Mouse (Mus musculus): ENCODE results near the gene Acsf3. TPM values are rescaled to one million over a fixed set of nuclear protein-coding genes. Genes with fewer than 3 reads are reported as not detected.
A peak's percentile ranks its signal among the peaks of the same experiment; 100 is the strongest.

The Acsf3 gene
- polyA plus RNA-seq, 1 experiment from 2014 or later, result 18.7 TPM

DNA sequence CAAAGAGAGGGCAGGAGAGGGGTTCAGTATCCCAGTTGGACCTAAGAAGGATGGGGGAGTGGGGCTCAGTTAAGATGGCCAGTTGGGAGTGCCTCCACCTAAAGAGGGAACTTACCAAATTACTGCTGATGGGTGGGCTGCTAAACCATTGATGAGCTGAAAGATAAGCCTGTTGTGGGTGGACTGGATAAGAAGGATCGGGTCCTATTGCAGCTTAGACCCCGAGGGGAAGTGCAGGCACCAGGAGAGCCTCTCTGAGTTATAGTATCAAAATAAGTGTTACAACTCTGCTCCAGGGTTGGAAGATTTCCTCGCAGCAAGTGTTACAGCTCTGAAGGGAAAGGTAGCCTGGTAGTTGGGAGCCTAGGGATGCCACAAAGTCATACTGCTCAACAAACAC lies 68.9 kb downstream of the Acsf3 start:
- Histone ChIP-seq H3K4me3 (no peak overlapping the region), H3K9ac (no peak overlapping the region), H3K27me3 (no peaks in the 10 kb centered on the region), H3K27ac (no peak overlapping the region), H3K36me3 (no peaks in the 10 kb centered on the region), H3K4me2 (replicated peaks) (no peak overlapping the region), H3K9me3 (no peaks in the 10 kb centered on the region; the same call in 1 of the 2 replicates), H3K4me1 (peaks cover 8% of the 10 kb centered on the region)
- no peak for ATAC-seq (ENCODE audit: insufficient number of reproducible peaks, insufficient read depth, low FRiP score, low TSS enrichment)
- 66% methylated on average over 3 of the region's 3 CpGs for WGBS

DNA sequence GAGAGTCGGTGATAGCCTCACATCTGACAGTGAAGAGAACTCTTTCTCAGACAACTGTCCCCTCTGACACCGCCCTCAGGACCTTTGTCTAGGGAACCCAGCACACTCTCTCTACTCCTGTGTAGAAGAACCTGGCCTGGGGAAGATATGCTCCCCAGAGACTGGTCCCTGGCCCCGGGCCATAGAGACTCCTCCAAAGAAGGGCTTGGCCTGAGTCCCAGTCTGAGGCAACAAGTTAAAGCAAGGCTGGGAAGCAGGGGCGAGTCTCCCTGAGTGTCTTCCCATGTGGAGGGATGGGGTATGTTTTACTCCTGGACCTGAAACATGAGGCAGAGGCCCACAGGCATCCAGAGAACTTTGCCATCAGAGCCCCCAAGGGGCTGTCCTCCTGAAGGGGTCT lies 70.4 kb downstream of the Acsf3 start:
- peaks cover 10% of the 10 kb centered on the region for H3K4me1 ChIP-seq
- H3K4me3 ChIP-seq, result no peak overlapping the region
- 0 out of 2 replicates have a peak, but pooled peaks cover 3% of the 10 kb centered on the region for H3K27me3 ChIP-seq
- no peak overlapping the region for H3K9ac ChIP-seq
- 80% methylated on average over 4 of the region's 4 CpGs for WGBS
- H3K27ac ChIP-seq, result no peak overlapping the region
- no peak overlapping the region for H3K4me2 ChIP-seq (replicated peaks)
- H3K9me3 ChIP-seq, result no peaks in the 10 kb centered on the region; the same call in 1 of the 2 replicates
- ATAC-seq (ENCODE audit: insufficient number of reproducible peaks, insufficient read depth, low FRiP score, low TSS enrichment), result no peak
- no peaks in the 10 kb centered on the region for H3K36me3 ChIP-seq

DNA sequence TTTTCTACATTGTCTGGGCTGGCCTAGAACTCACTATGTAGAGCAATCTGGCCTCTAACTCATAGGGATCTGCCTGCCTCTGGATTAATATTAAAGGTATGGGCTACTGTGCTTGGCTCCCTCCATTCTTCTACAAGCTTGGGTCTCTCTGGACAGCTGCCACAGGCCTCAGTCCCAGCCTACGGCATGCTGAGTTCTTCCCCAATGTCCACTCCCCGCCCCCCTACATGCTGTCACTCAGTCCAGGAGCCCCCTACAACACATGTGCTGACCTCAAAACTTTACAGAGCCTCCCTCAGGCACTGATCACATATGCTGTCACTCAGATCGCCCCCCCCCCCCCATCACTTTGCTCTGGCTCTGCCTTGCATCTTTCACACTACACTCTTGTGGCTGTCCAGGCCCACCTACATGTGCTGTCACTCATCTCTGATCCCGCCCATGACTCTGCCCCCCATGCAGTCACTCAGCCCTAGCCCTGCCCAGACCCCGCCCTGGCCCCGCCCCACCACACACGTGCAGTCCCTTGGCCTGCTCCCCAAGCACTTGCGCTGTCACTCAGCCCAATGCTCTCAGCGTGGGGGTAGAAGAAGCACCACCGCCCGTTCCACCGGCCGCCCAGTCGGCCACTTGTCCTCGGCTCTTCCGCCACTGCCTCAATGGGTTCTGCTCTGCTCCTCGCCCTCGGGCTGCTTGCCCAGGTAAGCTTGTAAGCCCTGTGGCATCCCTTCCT lies 72.7 kb downstream of the Acsf3 start, which contains the start of gene Cdh15:
Cdh15 (plus strand) TSS at position 138 of the 733 bp plus-strand sequence.
- WGBS, result 11% methylated on average over 18 of the region's 18 CpGs
- H3K9ac ChIP-seq, result peak within 1 kb of the TSS; percentile 11; the same call in 1 of the 2 replicates

DNA sequence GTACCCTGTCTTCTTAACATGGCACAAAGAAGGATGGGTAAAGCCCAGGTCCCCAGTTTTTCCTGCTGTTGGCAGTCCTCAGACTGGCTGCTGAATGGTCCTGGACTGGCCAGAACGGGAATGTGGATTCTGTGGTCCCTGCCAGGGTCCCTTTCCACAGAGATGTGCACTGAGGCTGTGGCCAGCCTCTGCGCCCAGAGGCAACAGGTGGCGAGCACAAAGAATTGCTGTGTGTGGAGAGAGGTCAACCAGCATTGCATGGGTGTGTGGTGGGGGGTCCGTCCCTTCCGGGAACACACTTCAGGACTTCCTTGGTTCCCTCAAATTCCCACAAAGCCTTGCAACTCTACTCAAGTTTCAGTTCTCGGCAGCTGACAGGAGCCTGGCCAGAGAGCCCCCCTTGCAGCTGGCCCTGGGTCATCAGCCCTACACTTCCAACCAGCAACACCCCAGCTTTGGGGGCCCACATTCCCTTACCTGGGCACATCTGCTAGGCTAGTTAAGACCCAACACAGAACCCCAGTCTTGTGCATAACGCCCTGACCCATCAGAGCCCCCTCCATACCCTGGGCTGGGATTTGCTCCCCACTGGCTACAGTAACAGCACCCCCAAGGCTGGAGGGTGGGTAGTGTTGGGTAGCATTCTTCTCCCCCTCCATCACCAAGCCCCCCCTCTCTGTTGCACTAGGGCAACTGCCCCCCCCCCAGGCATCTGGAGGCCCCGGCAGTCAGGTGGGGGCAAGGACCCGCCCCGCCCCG lies 74.0 kb downstream of the Acsf3 start:
- Histone ChIP-seq H3K36me3 (no peaks in the 10 kb centered on the region), H3K4me2 (replicated peaks) (peak overlapping the region; percentile 1; the same call in 1 of the 2 replicates), H3K4me3 (peak overlapping the region; percentile 26; the same call in 1 of the 2 replicates), H3K9ac (0 out of 2 replicates have a peak overlapping the region, but pooled peaks have one; percentile 24), H3K4me1 (peaks cover 24% of the 10 kb centered on the region), H3K9me3 (no peaks in the 10 kb centered on the region; the same call in 1 of the 2 replicates), H3K27me3 (0 out of 2 replicates have a peak, but pooled peaks cover 3% of the 10 kb centered on the region), H3K27ac (peak overlapping the region; percentile 24; the same call in 1 of the 2 replicates)
- ATAC-seq (ENCODE audit: insufficient number of reproducible peaks, insufficient read depth, low FRiP score, low TSS enrichment), result no peak
- 51% methylated on average over 11 of the region's 11 CpGs for WGBS

More for the DNA sequence above, 72.7 kb downstream of the Acsf3 start, which contains the start of gene Cdh15:
- Histone ChIP-seq H3K9me3 (no peaks in the 10 kb centered on the region; the same call in 1 of the 2 replicates), H3K27ac (peak within 1 kb of the TSS; percentile 12; the same call in 1 of the 2 replicates), H3K4me1 (peaks cover 13% of the 10 kb centered on the region), H3K4me2 (replicated peaks) (peak within 1 kb of the TSS; percentile 39), H3K36me3 (no peaks in the 10 kb centered on the region), H3K4me3 (peak within 1 kb of the TSS; percentile 26), H3K27me3 (0 out of 2 replicates have a peak, but pooled peaks cover 3% of the 10 kb centered on the region)
- peak; percentile 65 for ATAC-seq (ENCODE audit: insufficient number of reproducible peaks, insufficient read depth, low FRiP score, low TSS enrichment)

DNA sequence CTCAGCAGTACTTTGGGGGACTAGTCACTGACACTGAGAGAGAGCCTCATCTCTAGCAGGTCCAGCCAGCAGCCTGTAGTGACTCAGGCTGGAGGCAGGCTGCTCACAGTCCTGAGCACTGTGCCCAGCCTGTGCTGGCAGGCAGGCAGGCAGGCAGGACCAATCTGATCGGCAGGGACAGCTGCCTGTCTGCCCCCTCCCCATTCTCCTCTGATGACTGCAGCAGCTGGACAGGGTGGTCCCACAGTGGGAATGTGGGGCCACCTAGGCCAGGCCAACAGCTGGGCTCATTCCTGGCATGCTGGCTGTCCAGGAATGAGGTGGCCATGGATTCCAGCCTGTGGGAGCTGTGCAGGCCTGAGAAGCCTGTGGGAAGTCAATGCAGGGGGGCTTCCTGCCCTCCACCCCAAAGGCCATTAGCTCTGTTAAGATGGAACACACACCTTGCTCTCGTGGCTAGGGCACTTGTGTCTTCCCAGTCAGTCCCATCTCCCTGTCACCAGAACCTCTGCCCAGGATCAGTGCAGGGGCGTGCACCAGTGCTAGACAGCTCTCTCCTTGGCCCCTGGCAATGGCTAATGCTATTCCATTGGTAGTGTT lies 75.5 kb downstream of the Acsf3 start:
- Histone ChIP-seq H3K4me2 (replicated peaks) (0 out of 2 replicates have a peak overlapping the region, but pooled peaks have one; percentile 1), H3K27me3 (0 out of 2 replicates have a peak, but pooled peaks cover 3% of the 10 kb centered on the region), H3K4me1 (peaks cover 24% of the 10 kb centered on the region), H3K4me3 (no peak overlapping the region), H3K36me3 (no peaks in the 10 kb centered on the region), H3K27ac (no peak overlapping the region), H3K9ac (no peak overlapping the region), H3K9me3 (no peaks in the 10 kb centered on the region; the same call in 1 of the 2 replicates)
- WGBS, result 64% methylated on average over 3 of the region's 3 CpGs
- no peak for ATAC-seq (ENCODE audit: insufficient number of reproducible peaks, insufficient read depth, low FRiP score, low TSS enrichment)

GRCm38 (mm10) chr8:122851692-122852545 lies 76.6 kb downstream of the Acsf3 start:
- no peak for ATAC-seq (ENCODE audit: insufficient number of reproducible peaks, insufficient read depth, low FRiP score, low TSS enrichment)
- Histone ChIP-seq H3K27me3 (0 out of 2 replicates have a peak, but pooled peaks cover 3% of the 10 kb centered on the region), H3K36me3 (no peaks in the 10 kb centered on the region), H3K27ac (no peak overlapping the region), H3K4me1 (peaks cover 24% of the 10 kb centered on the region), H3K9me3 (no peaks in the 10 kb centered on the region), H3K9ac (no peak overlapping the region), H3K4me3 (no peak overlapping the region), H3K4me2 (replicated peaks) (no peak overlapping the region)
- 83% methylated on average over 12 of the region's 12 CpGs for WGBS

GRCm38 (mm10) chr8:122852546-122852905 lies 77.2 kb downstream of the Acsf3 start:
- 53% methylated on average over 1 of the region's 1 CpGs for WGBS
- Histone ChIP-seq H3K4me1 (peaks cover 24% of the 10 kb centered on the region), H3K9ac (no peak overlapping the region), H3K27me3 (0 out of 2 replicates have a peak, but pooled peaks cover 3% of the 10 kb centered on the region), H3K36me3 (no peaks in the 10 kb centered on the region), H3K4me3 (no peak overlapping the region), H3K4me2 (replicated peaks) (no peak overlapping the region), H3K27ac (no peak overlapping the region), H3K9me3 (no peaks in the 10 kb centered on the region)
- no peak for ATAC-seq (ENCODE audit: insufficient number of reproducible peaks, insufficient read depth, low FRiP score, low TSS enrichment)

DNA sequence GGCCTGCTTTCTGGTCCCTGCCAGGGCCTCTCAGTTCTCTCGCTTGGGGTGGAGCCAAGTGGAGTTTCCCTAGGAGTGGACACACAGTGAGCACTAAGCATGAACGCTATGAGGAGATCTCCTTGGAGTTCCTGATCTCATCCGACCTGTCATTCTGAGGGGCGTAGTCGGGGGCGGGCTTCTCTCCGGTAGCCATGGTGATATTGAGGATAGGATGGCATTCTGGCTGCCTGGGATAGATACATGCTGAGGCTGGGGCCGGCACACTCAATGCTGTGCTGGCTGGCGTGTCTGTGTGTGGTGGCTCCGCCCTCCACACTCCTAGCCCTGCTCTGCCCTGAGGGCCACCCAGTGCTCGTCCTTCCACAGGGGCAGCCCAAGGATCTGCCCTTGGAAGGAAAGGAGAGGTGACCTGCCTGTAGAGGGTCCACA lies 78.1 kb downstream of the Acsf3 start:
- no peak overlapping the region for H3K4me2 ChIP-seq (replicated peaks)
- H3K27ac ChIP-seq, result no peak overlapping the region
- 18% methylated on average over 11 of the region's 11 CpGs for WGBS
- H3K36me3 ChIP-seq, result no peaks in the 10 kb centered on the region
- peak; percentile 28; the same call in 1 of the 2 replicates for ATAC-seq (ENCODE audit: insufficient number of reproducible peaks, insufficient read depth, low FRiP score, low TSS enrichment)
- no peak overlapping the region for H3K9ac ChIP-seq
- H3K4me1 ChIP-seq, result peaks cover 22% of the 10 kb centered on the region
- 0 out of 2 replicates have a peak, but pooled peaks cover 3% of the 10 kb centered on the region for H3K27me3 ChIP-seq
- no peak overlapping the region for H3K4me3 ChIP-seq
- H3K9me3 ChIP-seq, result no peaks in the 10 kb centered on the region

DNA sequence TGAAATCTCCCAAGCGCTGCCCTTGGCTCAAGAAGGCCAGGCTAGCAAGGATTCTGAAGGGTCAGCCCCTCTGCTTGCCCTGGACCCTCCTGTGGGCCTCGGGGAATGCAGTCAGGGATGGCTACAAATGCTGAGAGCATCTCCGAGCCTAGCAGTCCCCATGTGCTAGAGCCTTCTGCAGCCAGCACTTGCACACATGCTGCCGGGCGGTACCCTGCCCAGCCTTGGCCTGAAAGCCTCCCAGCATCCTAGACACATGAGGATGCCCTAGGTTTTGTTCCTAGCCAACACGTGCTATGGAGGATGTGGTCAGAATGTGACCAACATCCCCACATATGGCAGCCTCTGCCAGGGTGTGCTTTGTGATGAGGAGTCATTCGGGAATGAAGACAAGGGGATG lies 79.1 kb downstream of the Acsf3 start:
- no peaks in the 10 kb centered on the region for H3K9me3 ChIP-seq
- H3K27me3 ChIP-seq, result 0 out of 2 replicates have a peak, but pooled peaks cover 3% of the 10 kb centered on the region
- no peak overlapping the region for H3K4me2 ChIP-seq (replicated peaks)
- H3K4me3 ChIP-seq, result no peak overlapping the region
- WGBS, result 76% methylated on average over 7 of the region's 7 CpGs
- no peak overlapping the region for H3K27ac ChIP-seq
- no peak for ATAC-seq (ENCODE audit: insufficient number of reproducible peaks, insufficient read depth, low FRiP score, low TSS enrichment)
- H3K9ac ChIP-seq, result no peak overlapping the region
- peaks cover 14% of the 10 kb centered on the region for H3K4me1 ChIP-seq
- no peaks in the 10 kb centered on the region for H3K36me3 ChIP-seq

DNA sequence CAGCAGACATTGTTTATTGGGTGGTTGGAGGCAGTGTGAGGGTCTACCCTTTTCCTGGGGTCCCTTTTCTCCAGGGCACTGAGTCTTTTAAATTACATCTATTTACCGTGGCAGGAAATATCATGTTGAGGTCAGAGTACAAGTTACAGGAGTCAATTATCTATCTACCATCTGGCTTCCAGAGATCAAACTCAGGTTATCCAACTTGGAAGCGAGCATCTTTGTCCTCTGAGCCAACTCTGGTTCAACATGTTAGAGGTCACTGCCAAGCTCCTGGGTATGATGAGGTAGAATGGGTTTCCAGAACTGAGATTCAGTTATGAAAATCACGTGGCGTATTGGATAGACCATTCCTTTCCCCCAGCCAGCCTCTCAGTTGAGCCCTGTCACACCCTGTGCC lies 79.8 kb downstream of the Acsf3 start:
- Histone ChIP-seq H3K4me2 (replicated peaks) (no peak overlapping the region), H3K27me3 (0 out of 2 replicates have a peak, but pooled peaks cover 3% of the 10 kb centered on the region), H3K36me3 (no peaks in the 10 kb centered on the region), H3K4me1 (peaks cover 13% of the 10 kb centered on the region), H3K9ac (no peak overlapping the region), H3K4me3 (no peak overlapping the region), H3K9me3 (no peaks in the 10 kb centered on the region), H3K27ac (no peak overlapping the region)
- ATAC-seq (ENCODE audit: insufficient number of reproducible peaks, insufficient read depth, low FRiP score, low TSS enrichment), result no peak
- 72% methylated on average over 4 of the region's 4 CpGs for WGBS

All from embryonic facial prominence, embryonic 12.5 days (tissue).